Mouse (Mus musculus) ES-Bruce4 (cell line): Measurements from ENCODE around the gene Polr2i.

Experiments used
- CTCF ChIP-seq: IDR thresholded peaks from one replicate; pipeline ENCODE4 v1.8.1; 2011; ENCODE audit warnings: low read depth, low read length
- POLR2A ChIP-seq: IDR thresholded peaks from one replicate; pipeline ENCODE4 v1.8.1; 2011; ENCODE audit warnings: low read length; ENCODE audit not compliant: insufficient read depth

DNA sequence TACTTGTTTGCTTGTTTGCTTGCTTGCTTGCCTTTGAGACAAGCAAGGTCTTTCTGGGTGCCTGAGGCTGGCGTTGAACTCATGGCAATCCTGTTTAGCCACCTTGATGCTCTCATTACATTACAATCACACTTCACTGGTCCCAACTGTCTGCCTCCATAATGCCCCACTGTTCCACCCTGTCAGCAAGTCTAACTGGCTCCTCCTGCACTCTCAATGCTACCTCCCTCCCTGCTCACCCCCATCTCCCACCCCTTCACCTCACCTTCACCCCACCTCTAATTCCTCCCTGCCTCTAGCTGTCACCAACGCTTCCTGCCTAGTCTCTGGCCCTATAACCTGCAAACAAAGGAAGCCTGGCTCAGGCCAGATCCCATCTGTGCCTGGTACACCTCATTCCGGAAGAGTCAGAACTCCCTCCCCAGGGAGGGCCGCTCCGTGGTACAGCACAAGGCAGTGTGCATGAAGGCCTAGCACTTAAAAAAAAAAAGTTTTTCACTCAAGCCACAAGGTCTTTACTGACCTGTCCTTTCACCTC is 34.1 kb upstream of the Polr2i start:
- TF ChIP-seq CTCF (no peak), POLR2A (no peak)
